Mouse (Mus musculus) heart, embryonic 16.5 days (tissue): Measurements from ENCODE around the gene Epb41l2. TPM values are rescaled to one million over a fixed set of nuclear protein-coding genes. Genes with fewer than 3 reads are reported as not detected.
A peak's percentile ranks its signal among the peaks of the same experiment; 100 is the strongest.

Source experiments
- ATAC-seq: fragments of 200-750 bp; cut with Nextera tagmentation; replicated peaks from 2 replicates; pipeline ENCODE4 v1.8.0; 2017; ENCODE audit warnings: moderate number of reproducible peaks; ENCODE audit not compliant: insufficient read depth, low FRiP score; ENCODE audit errors: extremely low read depth
- H3K27ac ChIP-seq: fragments of 300-500 bp; sonication (generic); 2 replicates; pipeline ENCODE4 v1.5.1; 2014; ENCODE audit warnings: mild to moderate bottlenecking, low read length, control low read depth, moderate library complexity
- H3K27me3 ChIP-seq: fragments of 300-500 bp; sonication (generic); 2 replicates; pipeline ENCODE4 v1.6.1; 2014; ENCODE audit warnings: low read length, mixed read lengths; ENCODE audit not compliant: control insufficient read depth, insufficient read depth
- H3K36me3 ChIP-seq: fragments of 300-500 bp; sonication (generic); 2 replicates; pipeline ENCODE4 v1.6.1; 2014; ENCODE audit not compliant: control insufficient read depth, insufficient read depth
- H3K4me1 ChIP-seq: fragments of 300-500 bp; sonication (generic); 2 replicates; pipeline ENCODE4 v1.6.1; 2014; ENCODE audit warnings: low read length, mixed read lengths; ENCODE audit not compliant: control insufficient read depth, insufficient read depth
- H3K4me2 ChIP-seq: fragments of 300-500 bp; sonication (generic); 2 replicates; pipeline ENCODE4 v1.6.1; 2014; ENCODE audit warnings: low read depth, mild to moderate bottlenecking, control low read depth, low read length
- H3K4me3 ChIP-seq: fragments of 300-500 bp; sonication (generic); 2 replicates; pipeline ENCODE4 v1.5.1; 2014; ENCODE audit warnings: mild to moderate bottlenecking, control low read depth, low read length
- H3K9ac ChIP-seq: fragments of 300-500 bp; sonication (generic); 2 replicates; pipeline ENCODE4 v1.6.1; 2014; ENCODE audit warnings: low read length, control low read depth
- H3K9me3 ChIP-seq: fragments of 300-500 bp; sonication (generic); replicated peaks from 2 replicates; pipeline ENCODE4 v1.6.1; 2016; ENCODE audit warnings: low read length; ENCODE audit not compliant: control insufficient read depth
- WGBS: fragments of 180-500 bp; shearing (Covaris S2); extraction: QIAGEN DNeasy Blood & Tissue Kit; methylation state at CpG from one replicate; pipeline ENCODE4 v1.1.7; 2014; 5-methylcytosine and 5-hydroxymethylcytosine counted together
- polyA plus RNA-seq: library from polyadenylated mRNA; unstranded; fragments of >200 nt; fragmentation: Nextera tagmentation; extraction: Ambion mirVana; gene quantifications from 2 replicates; pipeline ENCODE4 v1.2.1, GENCODE M21; 2015

The Epb41l2 gene
- polyA plus RNA-seq, 1 experiment from 2014 or later, result 49.8 TPM

DNA sequence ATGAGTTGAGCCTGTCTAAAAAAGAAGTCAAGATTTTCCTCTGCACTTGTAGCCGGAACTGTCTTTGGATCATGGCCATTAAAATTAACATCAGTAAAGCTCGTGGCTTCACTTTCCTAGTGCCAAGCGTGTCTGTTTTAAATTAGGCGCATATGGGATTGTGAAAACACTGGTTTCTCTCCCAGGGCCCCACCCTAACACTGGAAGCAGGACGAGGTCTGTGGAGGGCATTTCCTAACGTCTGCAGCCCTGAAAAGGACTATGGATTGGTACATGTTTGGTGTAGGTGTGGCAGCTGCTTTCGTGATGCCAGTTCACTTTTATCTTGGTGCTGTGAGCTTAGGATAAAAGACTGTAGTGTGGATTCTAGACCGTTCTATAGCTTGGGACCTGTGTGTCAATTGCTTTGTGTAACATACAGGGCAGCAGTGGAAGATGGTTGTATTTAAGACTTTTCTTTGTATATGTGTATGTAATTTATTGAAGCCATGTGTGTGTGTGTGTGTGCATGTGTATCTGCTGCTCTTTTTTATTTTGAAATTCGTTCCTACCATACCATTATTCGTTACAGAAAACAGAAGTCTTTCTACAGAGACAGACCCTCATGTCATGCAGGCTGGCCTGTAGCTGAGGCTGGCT lies 13.0 kb downstream of the Epb41l2 start:
- Histone ChIP-seq H3K9me3 (no peaks in the 10 kb centered on the region), H3K4me1 (peaks cover 29% of the 10 kb centered on the region), H3K27me3 (no peaks in the 10 kb centered on the region), H3K4me2 (peak overlapping the region; percentile 34), H3K9ac (no peak overlapping the region; the same call in 1 of the 2 replicates), H3K36me3 (peaks cover under 1% of the 10 kb centered on the region), H3K27ac (peak overlapping the region; percentile 46), H3K4me3 (no peak overlapping the region)
- ATAC-seq, result no peak; the same call in 1 of the 2 replicates
- WGBS, result 41% methylated on average over 10 of the region's 10 CpGs

- Histone ChIP-seq H3K9ac (no peak overlapping the region), H3K4me1 (peaks cover 29% of the 10 kb centered on the region), H3K27me3 (no peaks in the 10 kb centered on the region), H3K4me2 (no peak overlapping the region), H3K9me3 (no peaks in the 10 kb centered on the region; the same call in 1 of the 2 replicates), H3K36me3 (peaks cover 10% of the 10 kb centered on the region), H3K27ac (no peak overlapping the region), H3K4me3 (no peak overlapping the region)
- no peak for ATAC-seq
- WGBS, result 67% methylated on average over 4 of the region's 4 CpGs
These were observed 15.4 kb downstream of the Epb41l2 start for GRCm38 (mm10) chr10:25375036-25375435.

DNA sequence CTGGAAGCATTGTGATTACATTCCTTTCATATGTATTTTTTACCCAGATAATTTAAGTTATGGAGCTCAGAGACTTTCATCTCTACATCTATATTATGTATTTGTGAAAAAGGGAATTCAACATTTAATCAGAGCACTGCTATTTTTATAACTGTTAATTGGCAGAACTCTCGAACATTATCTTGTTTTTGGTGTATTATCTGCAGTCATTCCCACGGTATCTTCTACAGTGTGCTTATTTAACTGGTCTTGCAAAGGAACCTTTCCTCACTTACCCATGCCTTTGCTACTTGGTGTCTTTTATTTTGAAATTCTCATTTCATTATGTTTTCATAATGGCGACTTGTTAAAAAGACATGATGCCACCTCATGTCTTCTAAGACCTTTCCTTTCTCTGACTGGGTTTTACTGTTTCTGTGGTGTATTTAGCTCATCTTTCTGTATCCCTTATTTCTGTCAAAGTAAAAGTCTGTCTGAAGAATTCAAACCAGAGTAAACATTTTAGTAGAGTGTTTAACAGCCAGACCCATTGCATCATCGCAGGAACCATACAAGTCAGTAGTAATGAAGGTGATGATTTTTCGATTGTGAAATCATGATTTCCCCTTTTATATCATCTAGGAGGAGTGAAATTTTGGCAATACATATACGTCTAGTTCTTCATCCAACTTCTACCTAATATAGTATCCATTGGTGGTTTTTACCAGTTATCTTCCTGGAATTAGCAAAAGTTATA lies 21.3 kb downstream of the Epb41l2 start:
- ATAC-seq, result no peak
- Histone ChIP-seq H3K27me3 (no peaks in the 10 kb centered on the region), H3K27ac (no peak overlapping the region), H3K4me1 (peaks cover 22% of the 10 kb centered on the region), H3K4me2 (no peak overlapping the region), H3K9me3 (no peaks in the 10 kb centered on the region; the same call in 1 of the 2 replicates), H3K36me3 (peaks cover 10% of the 10 kb centered on the region), H3K4me3 (no peak overlapping the region), H3K9ac (no peak overlapping the region)
- 51% methylated on average over 6 of the region's 6 CpGs for WGBS

DNA sequence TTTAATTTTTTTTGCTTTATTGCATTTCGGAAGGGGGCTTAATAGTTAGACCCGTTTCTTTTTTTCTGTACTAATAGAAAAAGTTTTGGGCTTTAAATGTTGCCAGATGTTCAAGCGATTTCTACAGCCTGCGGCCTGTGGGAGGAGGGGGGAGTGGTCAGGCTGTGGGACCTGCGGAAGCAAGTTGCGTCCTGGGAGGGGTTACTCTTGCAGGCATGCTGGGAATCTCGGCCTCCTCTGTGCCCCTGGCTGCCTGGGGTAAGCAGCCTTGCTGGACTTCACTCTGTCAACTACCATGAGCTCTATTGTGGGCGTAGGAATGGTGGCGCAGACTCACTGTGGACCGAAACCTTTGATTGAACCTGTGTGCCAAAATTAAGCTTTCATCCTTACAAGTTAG lies 22.4 kb downstream of the Epb41l2 start:
- Histone ChIP-seq H3K4me3 (no peak overlapping the region), H3K36me3 (peaks cover 10% of the 10 kb centered on the region), H3K9me3 (no peaks in the 10 kb centered on the region; the same call in 1 of the 2 replicates), H3K4me1 (peaks cover 33% of the 10 kb centered on the region), H3K27me3 (no peaks in the 10 kb centered on the region), H3K4me2 (no peak overlapping the region), H3K27ac (no peak overlapping the region), H3K9ac (no peak overlapping the region)
- no peak for ATAC-seq
- WGBS, result 58% methylated on average over 10 of the region's 10 CpGs

GRCm38 (mm10) chr10:25383171-25383570 lies 23.6 kb downstream of the Epb41l2 start:
- Histone ChIP-seq H3K4me1 (peaks cover 43% of the 10 kb centered on the region), H3K4me3 (no peak overlapping the region), H3K4me2 (no peak overlapping the region), H3K27me3 (no peaks in the 10 kb centered on the region), H3K36me3 (peaks cover 4% of the 10 kb centered on the region; the same call in 1 of the 2 replicates), H3K9me3 (no peaks in the 10 kb centered on the region; the same call in 1 of the 2 replicates), H3K9ac (no peak overlapping the region), H3K27ac (no peak overlapping the region)
- 66% methylated on average over 5 of the region's 5 CpGs for WGBS
- ATAC-seq, result no peak

- ATAC-seq, result no peak
- Histone ChIP-seq H3K4me3 (no peak overlapping the region), H3K27me3 (no peaks in the 10 kb centered on the region), H3K36me3 (no peaks in the 10 kb centered on the region), H3K4me2 (no peak overlapping the region), H3K9me3 (no peaks in the 10 kb centered on the region; the same call in 1 of the 2 replicates), H3K9ac (no peak overlapping the region), H3K27ac (no peak overlapping the region), H3K4me1 (peaks cover 44% of the 10 kb centered on the region)
- 89% methylated on average over 10 of the region's 10 CpGs for WGBS
These were observed 24.8 kb downstream of the Epb41l2 start for GRCm38 (mm10) chr10:25384391-25384790.

DNA sequence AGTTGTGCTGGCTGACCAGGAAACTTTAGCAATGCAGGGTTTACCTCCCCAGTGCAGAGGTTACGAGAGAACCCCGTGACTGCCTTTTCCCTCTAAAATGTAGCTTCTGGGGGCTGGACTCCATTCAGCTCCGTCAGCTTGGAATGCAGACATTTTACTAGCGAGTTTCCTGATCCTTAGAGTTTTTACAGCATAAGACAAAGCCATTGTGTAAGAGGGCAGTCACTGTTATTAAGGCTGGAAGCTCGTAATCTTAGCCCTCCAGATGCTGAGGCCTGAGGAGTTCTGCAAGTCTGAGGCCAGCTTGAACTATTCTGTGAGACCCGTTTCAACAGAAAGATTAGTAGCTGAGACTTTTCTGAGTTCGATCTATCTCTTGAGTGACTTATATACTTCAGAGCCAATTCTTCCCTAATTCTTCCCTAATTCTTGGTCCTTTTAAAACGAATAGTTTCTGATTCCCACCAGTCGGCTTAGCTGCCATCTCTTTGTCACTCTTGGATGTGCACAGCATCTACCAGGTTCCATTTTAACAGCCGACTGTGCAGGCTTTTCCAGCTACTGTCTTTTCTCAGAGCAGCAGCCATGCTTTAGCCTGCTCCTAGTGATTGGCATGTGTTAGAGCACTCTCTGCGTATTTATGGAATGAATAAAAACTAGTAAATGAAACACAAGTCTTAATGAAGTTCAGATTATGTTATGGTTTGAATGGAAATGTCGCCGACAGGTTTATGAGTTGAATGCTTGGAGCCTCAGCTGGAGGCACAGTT lies 26.4 kb downstream of the Epb41l2 start:
- ATAC-seq, result peak; percentile 49; the same call in 1 of the 2 replicates
- no peak overlapping the region for H3K4me2 ChIP-seq
- peaks cover 37% of the 10 kb centered on the region for H3K4me1 ChIP-seq
- no peaks in the 10 kb centered on the region for H3K36me3 ChIP-seq
- no peaks in the 10 kb centered on the region for H3K27me3 ChIP-seq
- peak overlapping the region; percentile 49 for H3K27ac ChIP-seq
- no peaks in the 10 kb centered on the region for H3K9me3 ChIP-seq
- H3K4me3 ChIP-seq, result no peak overlapping the region
- WGBS, result 60% methylated on average over 13 of the region's 13 CpGs
- no peak overlapping the region for H3K9ac ChIP-seq

GRCm38 (mm10) chr10:25386868-25387267 lies 27.3 kb downstream of the Epb41l2 start:
- Histone ChIP-seq H3K36me3 (no peaks in the 10 kb centered on the region), H3K9ac (no peak overlapping the region), H3K4me1 (peaks cover 32% of the 10 kb centered on the region), H3K27me3 (no peaks in the 10 kb centered on the region), H3K27ac (0 out of 2 replicates have a peak overlapping the region, but pooled peaks have one; percentile 11), H3K9me3 (no peaks in the 10 kb centered on the region), H3K4me2 (0 out of 2 replicates have a peak overlapping the region, but pooled peaks have one; percentile 4), H3K4me3 (no peak overlapping the region)
- WGBS, result 58% methylated on average over 4 of the region's 4 CpGs
- ATAC-seq, result peak; percentile 49; the same call in 1 of the 2 replicates
